Mouse (Mus musculus): ENCODE measurements at regions not wholly inside any gene's neighbourhood (a gene's known extent, or its start where the extent isn't known, plus 50 kb on each side); places are given as distances from the start of the nearest gene placed in this dataset.

GRCm38 (mm10) chr1:143910530-143910929 lies 93.4 kb downstream of the Rgs2 start:
- TF ChIP-seq ZNF384 (IDR thresholded peaks at IDR 0.05; ENCODE audit: low read depth, low read length) (no peak), BHLHE40 (IDR thresholded peaks at IDR 0.05; ENCODE audit: low read depth, low read length) (no peak)

Data from CH12.LX (cell line).